Mouse (Mus musculus) adrenal gland, adult 10 weeks (tissue): ENCODE measurements around the gene Zfand2a. TPM values are rescaled to one million over a fixed set of nuclear protein-coding genes. Genes with fewer than 3 reads are reported as not detected.

Experiments used
- polyA plus RNA-seq: library from polyadenylated mRNA; stranded (reverse); fragments of 350-450 nt; fragmentation: Illumina TruSeq; extraction: RNeasy Lipid Tissue Mini Kit (QIAGEN cat#74804); gene quantifications from one replicate; pipeline ENCODE4 v1.2.3, GENCODE M21; 2014; ENCODE audit warnings: low read depth, low replicate concordance

The Zfand2a gene
- polyA plus RNA-seq: 31.7 TPM

GRCm38 (mm10) chr5:139484185-139484814, at the start of gene Zfand2a:
Zfand2a (minus strand) TSS chr5:139484549.

GRCm38 (mm10) chr5:139460384-139461067, 23.8 kb downstream of the Zfand2a start, which contains the start of gene 3110082I17Rik:
3110082I17Rik (minus strand) TSS chr5:139460527.

GRCm38 (mm10) chr5:139423026-139423865, 61.1 kb downstream of the Zfand2a start, which contains the start of gene Gper1:
Gper1 (plus strand) TSS chr5:139423151.

Other genes with a start within 250 kb of the Zfand2a start
- gene Get4, start 232.2 kb downstream of the Zfand2a start, polyA plus RNA-seq: 19.6 TPM
- gene Adap1, start 158.9 kb downstream of the Zfand2a start, polyA plus RNA-seq: not detected
- 20.6 TPM for gene Cox19, start 133.1 kb downstream of the Zfand2a start, polyA plus RNA-seq
- gene Cyp2w1, start 131.9 kb downstream of the Zfand2a start, polyA plus RNA-seq: not detected
- gene Gpr146, start 106.9 kb downstream of the Zfand2a start, polyA plus RNA-seq: 4.9 TPM
- not detected for gene C130050O18Rik, start 79.3 kb downstream of the Zfand2a start, polyA plus RNA-seq
- gene Gper1, start 61.4 kb downstream of the Zfand2a start, polyA plus RNA-seq: not detected
- 0.99 TPM for gene 3110082I17Rik, start 24.0 kb downstream of the Zfand2a start, polyA plus RNA-seq
- gene Uncx, start 58.9 kb upstream of the Zfand2a start, polyA plus RNA-seq: not detected